Comparison of ENCODE assay signal across 23 mouse cellular contexts in the genomic region with DNA sequence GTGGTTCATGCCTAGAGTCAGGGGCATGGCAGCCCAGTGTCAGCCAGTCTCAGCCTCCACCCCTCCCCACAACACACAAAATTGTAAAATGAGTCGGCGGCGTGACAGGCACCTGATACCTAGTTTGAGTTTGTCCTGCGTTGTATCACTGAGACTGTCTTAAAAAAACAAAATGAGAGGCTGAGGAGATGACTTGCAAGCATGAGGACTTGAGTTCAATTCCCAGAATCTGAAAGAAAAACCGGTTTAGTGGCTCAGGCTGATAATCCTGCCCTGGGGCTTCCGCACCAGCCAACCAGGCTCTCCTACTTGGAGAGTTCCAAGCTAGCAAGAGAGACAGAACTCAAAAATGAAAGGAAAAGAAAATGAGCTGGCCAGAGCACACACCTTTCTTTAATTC. TPM values are rescaled to one million over a fixed set of nuclear protein-coding genes. Genes with fewer than 3 reads are reported as not detected.
A peak's percentile ranks its signal among the peaks of the same experiment; 100 is the strongest.
DNase-seq lines count a peak whose midpoint lies in the region; ATAC-seq and TF ChIP-seq lines count a peak whose summit lies in the region.
"Had no signal": no experiment of that assay in that cellular context is flagged by ENCODE, and none has a peak within 500 bp of the region (broad histone marks: within the 10 kb centered on the region; RNA-seq: fewer than 3 reads in every experiment).

No protein-coding gene starts in this region.

- H3K4me1 ChIP-seq in megakaryocyte, embryonic 14.5 days, result peaks cover 75% of the 10 kb centered on the region
- H3K4me1 ChIP-seq in ES-E14 (ENCODE audit: control insufficient read depth in 2 of 2, insufficient read depth in 2 of 2, low read length in 2 of 2, poor library complexity in 1 of 2), result peaks cover 7 to 13% of the 10 kb centered on the region in 2 experiments; a peak in 3 of 4 replicates
- H3K4me1 ChIP-seq in embryonic facial prominence, embryonic 10.5 days, result peaks cover 23% of the 10 kb centered on the region

- DNase-seq in ES-E14 (ENCODE audit: low read depth, low spot score), result no peak
- DNase-seq in induced T-regulatory cell, adult 2 months (ENCODE audit: low read depth), result peak; percentile 54
- DNase-seq in naive thymus-derived CD4-positive, alpha-beta T cell, adult 2 months (ENCODE audit: low read depth), result peak; percentile 25
- DNase-seq in embryonic facial prominence, embryonic 10.5 days (ENCODE audit: low spot score), result no peak
- no peak for DNase-seq in gastrocnemius, adult 2 months
- DNase-seq: adrenal gland, adult 8-10 months; cerebellum, adult 9-11 months; forebrain, postnatal 0 days; heart, adult 11 months; kidney, adult 11 months; lung, embryonic 14.5 days; lung, postnatal 4 days had no signal

- no peaks in the 10 kb centered on the region for H3K27me3 ChIP-seq in megakaryocyte, embryonic 14.5 days (replicated peaks)
- H3K27me3 ChIP-seq in embryonic facial prominence, embryonic 10.5 days (replicated peaks; ENCODE audit: low read depth, poor library complexity, severe bottlenecking), result no peaks in the 10 kb centered on the region
- H3K27me3 ChIP-seq: embryonic facial prominence, embryonic 15.5 days; heart, embryonic 13.5 days; hindbrain, embryonic 13.5 days; limb, embryonic 13.5 days; midbrain, embryonic 12.5 days; neural tube, embryonic 12.5 days had no signal

- intact Hi-C loops in gastrocnemius, adult 2 months (cut with DNase I), result loop anchor here (5.0 kb wide), 1 partner anchor 43 kb away; no protein-coding TSS in a partner anchor

- TF ChIP-seq CTCF in gastrocnemius, adult 2 months (IDR thresholded peaks at IDR 0.05), result no peak

- H3K9ac ChIP-seq in ES-E14 (ENCODE audit: insufficient read depth, low read depth, low read length, poor library complexity, severe bottlenecking), result peak overlapping the region; percentile 41; the same call in 1 of the 2 replicates
- H3K9ac ChIP-seq: embryonic facial prominence, embryonic 15.5 days; forebrain, postnatal 0 days; heart, embryonic 13.5 days; hindbrain, embryonic 13.5 days; limb, embryonic 13.5 days; lung, embryonic 14.5 days; midbrain, embryonic 12.5 days; neural tube, embryonic 12.5 days had no signal

- H3K9me3 ChIP-seq in megakaryocyte, embryonic 14.5 days, result no peaks in the 10 kb centered on the region
- no peaks in the 10 kb centered on the region for H3K9me3 ChIP-seq in ES-E14 (ENCODE audit: control insufficient read depth, insufficient read depth, low read depth, low read length)
- H3K9me3 ChIP-seq in embryonic facial prominence, embryonic 10.5 days, result no peaks in the 10 kb centered on the region
- H3K9me3 ChIP-seq: embryonic facial prominence, embryonic 15.5 days; forebrain, embryonic 10.5 days; heart, embryonic 13.5 days; hindbrain, embryonic 13.5 days; limb, embryonic 13.5 days; midbrain, embryonic 12.5 days; neural tube, embryonic 12.5 days had no signal

- WGBS in embryonic facial prominence, embryonic 10.5 days, result 84% methylated on average over 6 of the region's 6 CpGs

- peak overlapping the region; percentile 81 for H3K27ac ChIP-seq in ES-E14 (ENCODE audit: insufficient read depth, low read depth, low read length, poor library complexity, severe bottlenecking)
- H3K27ac ChIP-seq in embryonic facial prominence, embryonic 10.5 days (replicated peaks), result no peak overlapping the region
- no peak overlapping the region for H3K27ac ChIP-seq in gastrocnemius, adult 2 months
- H3K27ac ChIP-seq: embryonic facial prominence, embryonic 15.5 days; forebrain, embryonic 10.5 days; heart, embryonic 13.5 days; hindbrain, embryonic 13.5 days; kidney, postnatal 0 days; limb, embryonic 13.5 days; midbrain, embryonic 12.5 days; neural tube, embryonic 12.5 days had no signal

- no peak for ATAC-seq in megakaryocyte, adult 5-6 weeks (ENCODE audit: poor library complexity, severe bottlenecking)
- no peak for ATAC-seq in frontal cortex, adult (ENCODE audit: low TSS enrichment)
- ATAC-seq: forebrain, postnatal 0 days had no signal

- in situ Hi-C loops in ES-E14 (cut with MboI; ENCODE audit: low sequenced_read_pairs in 2 of 2, unreplicated experiment in 2 of 2), result no loop called here

- H3K4me3 ChIP-seq in megakaryocyte, embryonic 14.5 days (replicated peaks), result peak overlapping the region; percentile 83
- peak overlapping the region in 1 of 2 experiments; percentile 86; a peak in 2 of 4 replicates for H3K4me3 ChIP-seq in ES-E14 (ENCODE audit: insufficient read depth in 1 of 2, low read depth in 1 of 2, low read length in 2 of 2, poor library complexity in 1 of 2, severe bottlenecking in 1 of 2)
- H3K4me3 ChIP-seq in embryonic facial prominence, embryonic 10.5 days, result no peak overlapping the region
- H3K4me3 ChIP-seq in gastrocnemius, adult 2 months, result no peak overlapping the region
- H3K4me3 ChIP-seq: embryonic facial prominence, embryonic 15.5 days; forebrain, embryonic 10.5 days; heart, embryonic 13.5 days; hindbrain, embryonic 13.5 days; limb, embryonic 13.5 days; midbrain, embryonic 12.5 days; neural tube, embryonic 12.5 days had no signal

- peaks cover 66% of the 10 kb centered on the region for H3K36me3 ChIP-seq in megakaryocyte, embryonic 14.5 days (replicated peaks; ENCODE audit: low read length)
- peaks cover 9% of the 10 kb centered on the region; the same call in 1 of the 2 replicates for H3K36me3 ChIP-seq in ES-E14 (ENCODE audit: control insufficient read depth, insufficient read depth, low read length, poor library complexity, severe bottlenecking)
- peaks cover 36% of the 10 kb centered on the region for H3K36me3 ChIP-seq in embryonic facial prominence, embryonic 10.5 days (replicated peaks)
- H3K36me3 ChIP-seq: neural tube, embryonic 12.5 days had no signal

TF ChIP-seq in ES-E14, 5 proteins besides CTCF, POLR2A, EP300 and RAD21:
- TF ChIP-seq MAFK (IDR thresholded peaks at IDR 0.05; ENCODE audit: insufficient read depth, low read depth, low read length), result no peak
- no peak for TF ChIP-seq ZNF384 (IDR thresholded peaks at IDR 0.05; ENCODE audit: low read depth, low read length)
- TF ChIP-seq CHD2 (IDR thresholded peaks at IDR 0.05; ENCODE audit: low read depth, low read length), result no peak
- no peak for TF ChIP-seq ZC3H11A (IDR thresholded peaks at IDR 0.05; ENCODE audit: borderline replicate concordance, low read depth, low read length)
- TF ChIP-seq HCFC1 (IDR thresholded peaks at IDR 0.05; ENCODE audit: borderline replicate concordance, insufficient read depth, low read length), result no peak

RNA-seq across cellular contexts. Expression of gene Mta3, which starts 2.9 kb away (rescaled TPM):
- 183 and 216 TPM in 2 replicates for polyA plus RNA-seq in megakaryocyte, embryonic 14.5 days (2012; ENCODE audit: insufficient read depth, low replicate concordance)
- 79.2 and 84.9 TPM in 2 replicates for total RNA-seq in megakaryocyte, adult 5-6 weeks (2015)
- total RNA-seq in megakaryocyte, adult 5-6 weeks (2017), result 65.7 and 74.1 TPM in 2 replicates
- 52.8 and 57.1 TPM in 2 replicates for total RNA-seq in ES-E14 (2012; rRNA removed)
- 38.4 and 40.5 TPM in 2 replicates for polyA plus RNA-seq in embryonic facial prominence, embryonic 10.5 days (2016; fragmentation: Nextera tagmentation; extraction: Ambion mirVana)
- total RNA-seq in gastrocnemius, adult 2 months (2021), result 10 to 100 TPM in 1 of 2 experiments, 1 to 10 TPM in 1; 7.7 to 10.2 TPM

Comparison
In these comparisons a context has a peak if more than half of its experiments do, and no peak if none do; other contexts are left out.
1. DNase-seq: peak in induced T-regulatory cell, adult 2 months (single experiment) and naive thymus-derived CD4-positive, alpha-beta T cell, adult 2 months (single experiment); none in ES-E14 (single experiment), embryonic facial prominence, embryonic 10.5 days (single experiment) and gastrocnemius, adult 2 months (single experiment).